Mouse (Mus musculus): ENCODE measurements around the gene Cd2.

DNA sequence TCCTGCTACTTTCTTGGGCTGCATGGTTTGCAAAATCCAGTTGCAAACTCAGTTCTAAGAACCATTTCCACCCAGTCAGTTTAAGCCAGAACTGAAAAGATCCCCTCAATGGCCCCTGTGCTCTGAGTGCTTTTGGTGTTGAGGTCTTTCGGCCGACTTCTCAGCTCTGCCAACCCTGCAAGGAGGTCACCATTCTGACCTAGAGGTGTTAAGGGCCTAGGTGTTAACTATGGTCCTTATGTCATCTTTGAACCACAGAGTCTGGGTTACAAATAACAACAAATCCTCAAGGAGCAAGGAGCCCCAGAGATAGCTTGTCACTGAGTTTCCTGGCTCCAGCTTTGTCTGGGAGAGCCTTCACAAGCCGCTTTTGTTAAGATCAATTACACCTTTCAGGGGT is 45.9 kb downstream of the Cd2 start:
- TF ChIP-seq CTCF (IDR thresholded peaks at IDR 0.05; ENCODE audit: borderline replicate concordance, insufficient read depth, low read length) (no peak), POLR2A (IDR thresholded peaks at IDR 0.05; ENCODE audit: low read depth, low read length) (no peak)

Measured in embryonic fibroblast, embryonic 13.5 days (primary cell).